Mouse (Mus musculus) stomach, embryonic 16.5 days (tissue): ENCODE results near the gene Cdc42. TPM values are rescaled to one million over a fixed set of nuclear protein-coding genes. Genes with fewer than 3 reads are reported as not detected.

Experiments used
- ATAC-seq: fragments of 200-750 bp; cut with Nextera tagmentation; 2 replicates; pipeline ENCODE4 v1.8.0; 2017; ENCODE audit warnings: moderate number of reproducible peaks, moderate TSS enrichment; ENCODE audit not compliant: insufficient read depth, low FRiP score
- H3K27ac ChIP-seq: fragments of 300-500 bp; sonication (generic); 2 replicates; pipeline ENCODE4 v1.5.1; 2014; ENCODE audit warnings: low read length
- H3K27me3 ChIP-seq: fragments of 300-500 bp; sonication (generic); 2 replicates; pipeline ENCODE4 v1.6.1; 2014; ENCODE audit warnings: low read length, control low read depth, mixed read lengths; ENCODE audit not compliant: control insufficient read depth, insufficient read depth
- H3K36me3 ChIP-seq: fragments of 300-500 bp; sonication (generic); 2 replicates; pipeline ENCODE4 v1.6.1; 2014; ENCODE audit warnings: low read length; ENCODE audit not compliant: control insufficient read depth, insufficient read depth
- H3K4me1 ChIP-seq: fragments of 300-500 bp; sonication (generic); 2 replicates; pipeline ENCODE4 v1.6.1; 2014; ENCODE audit warnings: low read length, control low read depth, mixed read lengths; ENCODE audit not compliant: control insufficient read depth, insufficient read depth
- H3K4me2 ChIP-seq: fragments of 300-500 bp; sonication (generic); 2 replicates; pipeline ENCODE4 v1.6.1; 2014; ENCODE audit warnings: low read depth, low read length, mixed read lengths
- H3K4me3 ChIP-seq: fragments of 300-500 bp; sonication (generic); replicated peaks from 2 replicates; pipeline ENCODE4 v1.5.1; 2014; ENCODE audit warnings: mild to moderate bottlenecking, low read length
- H3K9ac ChIP-seq: fragments of 300-500 bp; sonication (generic); 2 replicates; pipeline ENCODE4 v1.6.1; 2014; ENCODE audit warnings: low read length
- H3K9me3 ChIP-seq: fragments of 300-500 bp; sonication (generic); replicated peaks from 2 replicates; pipeline ENCODE4 v1.6.1; 2016; ENCODE audit warnings: low read length, control low read depth; ENCODE audit not compliant: control insufficient read depth
- WGBS: fragments of 180-500 bp; shearing (Covaris S2); extraction: QIAGEN DNeasy Blood & Tissue Kit; methylation state at CpG from one replicate; pipeline ENCODE4 v1.1.7; 2014; 5-methylcytosine and 5-hydroxymethylcytosine counted together
- polyA plus RNA-seq: library from polyadenylated mRNA; unstranded; fragments of >200 nt; fragmentation: Nextera tagmentation; extraction: Ambion mirVana; gene quantifications from 2 replicates; pipeline ENCODE4 v1.2.1, GENCODE M21; 2015

The Cdc42 gene
- polyA plus RNA-seq, result 710 and 730 TPM in 2 replicates

DNA sequence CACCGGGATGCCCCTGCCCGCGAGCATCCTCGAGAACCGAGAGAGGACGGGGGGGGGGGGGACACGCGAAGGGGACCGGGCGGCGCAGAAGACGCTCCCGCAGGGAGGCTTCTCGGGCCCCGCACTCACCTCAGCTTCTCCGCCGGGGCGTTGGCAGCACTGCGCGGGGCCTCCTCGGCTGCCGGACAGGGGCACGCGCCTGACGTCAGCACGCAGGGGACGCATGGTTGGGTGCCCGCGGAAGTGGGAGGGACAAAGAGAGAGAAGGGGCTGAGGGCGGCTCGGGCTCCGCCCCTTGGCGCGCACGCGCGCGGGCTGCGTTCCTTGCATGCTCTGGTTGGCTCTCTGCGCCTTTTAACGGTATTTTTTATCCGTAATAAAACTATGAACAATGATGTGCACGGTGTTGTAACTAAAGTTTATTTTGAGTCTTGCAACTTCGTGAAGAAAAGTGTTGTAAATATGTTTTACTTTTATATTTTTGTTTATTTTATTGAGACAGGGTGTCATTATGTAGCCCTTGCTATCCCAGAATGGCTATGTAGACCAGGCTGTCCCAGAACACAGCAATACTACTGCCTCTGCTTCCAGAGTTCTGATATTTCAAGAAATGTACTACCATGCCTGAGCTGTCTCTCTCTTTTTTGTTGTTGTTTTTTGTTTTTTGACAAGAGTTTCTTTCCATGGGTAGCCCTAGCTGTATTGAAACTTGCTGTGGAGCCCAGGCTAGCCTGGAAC is at the start of gene Cdc42:
TSS of gene Cdc42 (minus strand) at position 204 of the 738 bp plus-strand sequence.
- Histone ChIP-seq H3K9ac (peak within 1 kb of the TSS; percentile 100), H3K4me3 (peak within 1 kb of the TSS; percentile 98), H3K27ac (peak within 1 kb of the TSS; percentile 98), H3K9me3 (no peaks in the 10 kb centered on the region), H3K4me1 (peaks cover 29% of the 10 kb centered on the region), H3K4me2 (peak within 1 kb of the TSS; percentile 90), H3K27me3 (no peaks in the 10 kb centered on the region), H3K36me3 (no peaks in the 10 kb centered on the region)
- peak; percentile 99 for ATAC-seq
- WGBS, result under 1% methylated on average over 33 of the region's 44 CpGs

DNA sequence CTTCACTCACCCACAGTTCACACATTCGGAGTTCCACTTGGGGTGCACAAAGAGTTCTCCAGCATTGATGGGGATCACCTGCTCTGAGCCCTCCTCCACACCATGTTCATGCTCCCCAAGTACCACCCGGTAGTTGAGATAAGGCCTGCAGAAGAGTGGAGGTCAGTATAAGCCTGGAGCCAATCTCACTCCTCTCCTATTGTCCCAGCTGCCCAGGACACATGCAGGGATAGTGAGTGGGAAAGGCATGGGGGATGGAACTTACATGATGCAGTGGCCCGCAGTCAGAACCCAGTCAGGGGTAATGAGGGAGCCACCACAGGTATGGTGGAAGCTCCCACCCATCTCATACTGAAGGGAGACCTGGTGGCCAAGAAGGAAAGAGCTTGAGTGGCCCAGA is 48.1 kb upstream of the Cdc42 start:
- Histone ChIP-seq H3K27me3 (no peaks in the 10 kb centered on the region), H3K4me1 (no peaks in the 10 kb centered on the region), H3K9ac (no peak overlapping the region), H3K9me3 (no peaks in the 10 kb centered on the region), H3K4me2 (no peak overlapping the region), H3K27ac (no peak overlapping the region), H3K4me3 (no peak overlapping the region), H3K36me3 (no peaks in the 10 kb centered on the region)
- ATAC-seq, result no peak
- 82% methylated on average over 3 of the region's 3 CpGs for WGBS

DNA sequence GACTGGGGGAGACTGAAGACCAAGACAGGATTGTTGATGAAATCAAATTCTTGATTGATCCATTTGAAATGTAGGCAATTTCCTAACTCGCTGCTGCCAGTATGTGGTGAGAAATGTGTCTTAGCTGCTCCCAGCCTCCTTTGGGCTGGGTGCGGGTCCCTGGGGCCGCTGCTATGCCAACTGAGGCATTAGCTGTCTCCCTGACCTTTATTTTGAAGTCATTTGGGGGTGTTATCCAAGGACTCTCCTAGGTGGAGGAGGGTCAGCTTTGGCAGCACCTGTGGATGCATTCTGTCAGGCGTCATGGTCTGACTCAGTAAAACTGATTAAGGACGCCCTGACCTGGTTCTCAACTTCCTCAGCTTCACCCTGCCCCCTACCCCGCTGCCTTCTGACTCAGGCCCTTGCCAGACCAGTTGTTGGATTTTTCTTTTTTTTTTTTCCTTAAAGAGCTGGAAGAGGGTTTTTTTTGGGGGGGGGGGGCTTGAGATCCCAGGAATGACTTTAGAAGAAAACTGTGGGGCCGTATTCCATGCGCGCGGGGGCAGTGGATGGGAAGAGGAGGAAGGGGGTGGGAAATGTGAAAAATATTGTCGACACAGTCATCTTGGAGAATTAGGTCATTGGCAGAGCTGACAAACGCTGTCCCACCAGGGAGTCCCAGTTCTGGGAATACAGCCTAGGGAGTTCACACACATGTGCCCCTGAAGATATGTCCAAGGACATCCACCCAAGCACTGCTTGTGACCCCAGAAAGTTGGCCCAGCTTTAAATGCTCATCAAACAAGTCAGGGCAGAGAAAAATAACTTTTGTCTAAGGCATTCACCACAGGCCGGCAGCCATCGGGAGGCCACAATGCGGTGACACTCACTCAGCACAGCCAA is 39.4 kb upstream of the Cdc42 start:
- no peak for ATAC-seq

DNA sequence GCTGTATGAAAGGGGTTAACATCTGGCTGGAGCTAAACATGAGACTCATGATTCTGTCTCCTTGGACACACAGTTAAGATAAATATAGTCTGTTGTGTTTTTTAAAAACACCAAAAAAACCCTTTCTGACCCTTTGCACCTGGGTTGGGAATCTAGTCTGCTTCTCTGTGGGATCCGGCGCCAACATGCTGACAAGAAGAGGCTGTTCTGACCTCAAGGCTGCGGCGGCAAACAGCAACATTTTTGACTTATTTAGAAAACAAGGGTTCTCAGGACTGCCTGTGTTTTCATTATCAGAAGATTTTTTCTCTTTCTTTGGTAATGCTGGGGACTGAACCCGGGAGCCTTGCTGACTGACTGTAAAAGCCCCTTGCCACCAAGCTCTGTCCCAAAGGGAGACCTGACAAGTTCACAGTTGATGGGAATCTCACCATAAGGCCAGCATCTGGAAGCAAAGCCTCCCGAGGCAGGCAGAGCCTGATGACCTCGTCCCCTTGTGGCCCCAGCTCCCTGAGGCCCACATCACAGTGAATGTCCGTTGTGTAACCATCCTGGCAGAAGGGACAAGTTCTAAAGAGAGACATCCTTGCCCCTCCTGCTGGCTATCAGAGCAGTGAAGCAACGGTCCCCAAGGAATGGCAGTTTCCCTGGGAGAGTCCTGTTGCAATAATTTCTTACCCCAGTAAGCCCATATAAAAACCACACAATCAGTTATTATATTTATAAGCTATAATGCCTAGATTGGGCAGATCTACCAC is 36.0 kb upstream of the Cdc42 start:
- ATAC-seq, result no peak
- Histone ChIP-seq H3K4me3 (no peak overlapping the region), H3K27ac (peak overlapping the region; percentile 6; the same call in 1 of the 2 replicates), H3K36me3 (no peaks in the 10 kb centered on the region), H3K4me1 (0 out of 2 replicates have a peak, but pooled peaks cover 2% of the 10 kb centered on the region), H3K9ac (peak overlapping the region; percentile 9; the same call in 1 of the 2 replicates), H3K4me2 (no peak overlapping the region), H3K27me3 (no peaks in the 10 kb centered on the region), H3K9me3 (peaks cover 3% of the 10 kb centered on the region; the same call in 1 of the 2 replicates)
- 55% methylated on average over 9 of the region's 9 CpGs for WGBS

More for the DNA sequence above, 39.4 kb upstream of the Cdc42 start:
- H3K9ac ChIP-seq, result no peak overlapping the region
- no peak overlapping the region for H3K4me3 ChIP-seq
- H3K27ac ChIP-seq, result no peak overlapping the region
- WGBS, result 66% methylated on average over 15 of the region's 15 CpGs
- no peaks in the 10 kb centered on the region for H3K9me3 ChIP-seq
- H3K4me1 ChIP-seq, result no peaks in the 10 kb centered on the region
- H3K4me2 ChIP-seq, result no peak overlapping the region
- H3K27me3 ChIP-seq, result no peaks in the 10 kb centered on the region
- no peaks in the 10 kb centered on the region for H3K36me3 ChIP-seq

DNA sequence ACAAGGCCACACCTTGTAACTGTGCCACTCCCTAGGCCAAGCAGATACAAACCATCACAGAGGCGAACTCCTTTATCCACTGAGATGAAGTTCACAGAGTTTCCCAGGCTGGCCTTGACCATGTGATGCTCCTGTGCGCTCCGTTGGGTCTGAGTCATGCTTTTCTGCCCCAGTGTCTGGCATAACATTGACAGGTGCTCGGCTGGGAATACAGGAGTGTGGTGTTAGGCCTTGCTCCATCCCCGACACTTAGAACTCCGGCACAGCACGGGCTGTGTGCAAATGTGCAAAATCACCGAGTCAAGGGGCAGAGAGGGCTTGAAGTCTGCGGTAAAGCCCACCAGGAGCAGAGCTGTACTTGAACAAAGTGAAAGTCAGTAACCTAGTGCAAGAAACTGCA is 35.4 kb upstream of the Cdc42 start:
- Histone ChIP-seq H3K27ac (no peak overlapping the region), H3K9ac (0 out of 2 replicates have a peak overlapping the region, but pooled peaks have one; percentile 9)
- WGBS, result 78% methylated on average over 9 of the region's 9 CpGs

DNA sequence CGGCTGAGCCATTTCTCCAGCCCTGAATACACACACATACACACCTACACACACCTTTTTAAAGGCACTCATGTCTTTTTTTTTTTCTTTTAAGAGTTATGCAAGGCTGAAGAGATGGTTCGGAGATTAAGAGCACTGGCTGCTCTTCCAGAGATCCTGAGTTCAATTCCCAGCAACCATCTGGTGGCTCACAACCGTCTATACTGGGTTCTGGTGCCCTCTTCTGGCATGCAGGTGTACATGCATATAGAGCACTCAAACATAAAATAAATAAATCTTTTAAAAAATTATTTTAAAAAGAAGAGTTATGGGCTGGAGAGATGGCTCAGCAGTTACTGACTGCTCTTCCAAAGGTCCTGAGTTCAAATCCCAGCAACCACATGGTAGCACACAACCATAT is 33.8 kb upstream of the Cdc42 start:
- Histone ChIP-seq H3K9ac (no peak overlapping the region), H3K27ac (no peak overlapping the region), H3K4me3 (no peak overlapping the region), H3K9me3 (peaks cover 3% of the 10 kb centered on the region; the same call in 1 of the 2 replicates), H3K27me3 (no peaks in the 10 kb centered on the region), H3K4me2 (no peak overlapping the region), H3K36me3 (no peaks in the 10 kb centered on the region), H3K4me1 (0 out of 2 replicates have a peak, but pooled peaks cover 2% of the 10 kb centered on the region)
- 81% methylated on average over 3 of the region's 3 CpGs for WGBS
- no peak for ATAC-seq

More for the DNA sequence above, 35.4 kb upstream of the Cdc42 start:
- Histone ChIP-seq H3K27me3 (no peaks in the 10 kb centered on the region), H3K9me3 (peaks cover 3% of the 10 kb centered on the region; the same call in 1 of the 2 replicates), H3K4me2 (no peak overlapping the region), H3K36me3 (no peaks in the 10 kb centered on the region), H3K4me1 (0 out of 2 replicates have a peak, but pooled peaks cover 2% of the 10 kb centered on the region), H3K4me3 (no peak overlapping the region)
- no peak for ATAC-seq

DNA sequence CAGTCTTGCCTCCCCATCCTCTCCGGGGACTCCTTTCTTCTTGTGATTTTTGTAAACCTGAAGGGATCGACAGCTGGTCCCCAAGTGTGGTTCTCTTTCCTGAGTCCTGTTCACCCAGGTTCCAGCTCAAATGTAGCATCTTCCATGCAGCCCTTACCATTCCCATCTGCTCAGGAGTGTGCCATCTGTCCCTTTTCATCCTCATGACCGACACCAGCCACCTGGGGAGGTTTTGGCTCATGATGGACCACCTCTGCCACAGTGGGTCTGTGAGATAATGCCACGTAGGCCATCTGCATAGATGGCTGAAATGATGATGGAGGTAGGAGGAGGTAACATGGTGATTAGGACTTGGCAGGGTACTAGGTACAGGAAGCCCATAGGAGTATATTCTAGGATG is 32.7 kb upstream of the Cdc42 start:
- H3K4me3 ChIP-seq, result no peak overlapping the region
- H3K27me3 ChIP-seq, result no peaks in the 10 kb centered on the region
- no peak for ATAC-seq
- H3K9ac ChIP-seq, result no peak overlapping the region
- 0 out of 2 replicates have a peak, but pooled peaks cover 2% of the 10 kb centered on the region for H3K4me1 ChIP-seq
- no peak overlapping the region for H3K27ac ChIP-seq
- H3K4me2 ChIP-seq, result no peak overlapping the region
- no peaks in the 10 kb centered on the region for H3K36me3 ChIP-seq
- peaks cover 3% of the 10 kb centered on the region; the same call in 1 of the 2 replicates for H3K9me3 ChIP-seq
- 84% methylated on average over 4 of the region's 4 CpGs for WGBS

DNA sequence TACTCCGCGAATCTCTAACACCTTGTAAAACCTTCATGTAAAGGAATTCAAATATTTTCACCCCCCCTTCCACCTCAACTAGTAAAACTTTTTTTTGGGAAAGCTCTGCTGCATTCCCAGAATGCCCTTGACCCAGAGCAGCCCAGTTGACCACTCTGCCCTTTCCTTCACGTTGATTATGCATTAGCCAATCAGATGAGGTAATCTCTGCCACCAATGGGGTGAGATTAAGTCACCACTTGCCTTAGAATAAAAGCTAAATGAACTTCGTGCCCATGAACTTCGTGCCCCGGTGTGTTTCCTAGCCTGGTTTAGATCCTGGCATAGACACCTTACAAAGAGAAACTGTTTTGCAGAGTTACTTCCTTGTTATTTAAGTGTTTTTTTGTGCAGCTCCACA is 31.5 kb upstream of the Cdc42 start:
- Histone ChIP-seq H3K27me3 (no peaks in the 10 kb centered on the region), H3K4me2 (peak overlapping the region; percentile 52), H3K9me3 (peaks cover 3% of the 10 kb centered on the region; the same call in 1 of the 2 replicates), H3K9ac (peak overlapping the region; percentile 41; the same call in 1 of the 2 replicates), H3K27ac (peak overlapping the region; percentile 93; the same call in 1 of the 2 replicates), H3K4me1 (0 out of 2 replicates have a peak, but pooled peaks cover 2% of the 10 kb centered on the region), H3K4me3 (peak overlapping the region; percentile 76), H3K36me3 (no peaks in the 10 kb centered on the region)
- no peak for ATAC-seq
- WGBS, result 42% methylated on average over 6 of the region's 6 CpGs
